Mouse (Mus musculus): ENCODE data around the gene Frs3.
A peak's percentile ranks its signal among the peaks of the same experiment; 100 is the strongest.

The Frs3 gene

GRCm38 (mm10) chr17:47691650-47692049 lies 2.8 kb downstream of the Frs3 start:
- no peak for DNase-seq (ENCODE audit: low read depth, low spot score)

DNA sequence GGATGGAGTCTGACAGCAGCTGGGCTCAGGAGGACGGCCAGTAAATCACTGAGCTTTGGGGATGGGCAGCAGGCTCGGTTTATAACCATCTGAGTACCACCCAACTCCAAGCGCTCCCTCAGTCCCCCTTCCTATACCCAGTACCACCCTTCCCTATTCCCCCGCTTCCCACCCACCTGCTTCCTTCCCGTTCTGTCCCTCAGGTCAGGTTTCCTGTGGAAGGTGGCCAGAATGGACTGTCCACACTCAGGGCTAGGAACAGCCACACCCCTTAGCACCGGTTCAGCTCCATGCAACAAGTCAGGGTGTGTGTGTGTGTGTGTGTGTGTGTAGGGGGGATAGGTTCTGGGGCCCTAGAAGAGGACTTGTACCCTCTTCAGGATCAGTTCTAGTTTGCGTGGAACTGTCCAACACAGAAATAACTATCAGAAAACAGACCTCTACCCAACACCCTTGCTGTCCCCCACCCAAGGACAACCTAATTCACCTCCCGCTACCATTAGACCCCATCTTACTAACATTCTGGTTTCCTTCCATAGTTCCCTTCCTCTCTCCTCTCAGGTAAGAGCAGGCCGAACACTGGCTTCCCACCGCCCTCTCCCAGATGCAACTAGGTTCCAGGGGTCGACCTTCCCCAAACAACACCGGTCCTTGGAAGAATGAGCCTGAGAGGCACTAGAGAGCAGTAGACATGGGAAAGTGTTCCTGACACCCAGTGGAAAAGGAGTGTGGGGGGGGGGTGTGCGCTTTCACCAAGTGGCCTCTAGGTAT lies 5.0 kb downstream of the Frs3 start:
- no peak for DNase-seq (ENCODE audit: low read depth, low spot score)

- no peak for DNase-seq (ENCODE audit: low read depth, low spot score)
Observed at GRCm38 (mm10) chr17:47694442-47694502, 5.4 kb downstream of the Frs3 start, which contains the start of gene Gm21981. Gene Gm21981, minus strand, starts transcription at chr17:47694455.

DNA sequence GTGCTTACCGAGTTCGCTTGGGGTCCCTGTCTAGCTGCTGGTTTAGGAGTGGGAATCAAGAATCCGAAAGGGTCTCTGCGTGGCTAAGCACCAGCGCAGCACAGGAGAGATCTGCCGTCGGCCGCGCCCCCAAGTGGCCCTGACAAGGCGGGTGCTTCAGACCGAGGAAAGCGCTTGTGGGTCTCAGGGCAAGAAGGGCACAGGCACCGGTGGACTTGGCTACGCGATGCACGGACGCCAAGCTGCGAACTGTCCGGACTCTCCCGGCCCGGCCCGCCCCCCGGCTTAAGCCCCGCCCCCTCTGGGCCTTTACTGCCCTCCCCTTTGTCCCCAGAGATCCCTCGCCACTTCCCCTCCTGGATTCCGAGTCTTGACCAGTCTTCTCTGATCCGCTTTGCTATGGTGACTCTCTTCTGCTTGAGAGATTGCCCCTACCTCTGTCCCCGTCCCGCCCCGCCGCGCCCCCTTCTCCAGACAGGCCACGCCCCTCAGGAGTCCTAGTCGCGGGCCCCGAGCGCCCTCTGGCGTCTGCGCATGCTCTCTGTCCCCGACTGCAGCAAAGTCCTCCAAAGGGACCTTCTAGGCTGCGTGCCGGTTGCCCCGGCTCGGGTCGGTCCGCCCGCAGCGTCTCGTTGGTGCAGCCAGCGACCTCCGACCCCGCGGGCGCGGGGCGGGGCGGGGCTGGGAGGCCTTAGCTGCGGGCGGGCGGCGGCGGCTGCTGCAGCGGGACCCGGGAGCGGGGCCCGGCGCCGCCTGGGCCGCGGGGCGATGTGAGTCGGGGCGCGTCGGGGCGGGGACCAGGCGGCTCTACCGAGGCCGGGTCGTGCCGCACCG lies 5.9 kb downstream of the Frs3 start, which contains the start of gene Prickle4:
TSS of gene Prickle4 (minus strand) at position 234 of the 834 bp plus-strand sequence.
- peak; percentile 94 for DNase-seq (ENCODE audit: low read depth, low spot score)

DNA sequence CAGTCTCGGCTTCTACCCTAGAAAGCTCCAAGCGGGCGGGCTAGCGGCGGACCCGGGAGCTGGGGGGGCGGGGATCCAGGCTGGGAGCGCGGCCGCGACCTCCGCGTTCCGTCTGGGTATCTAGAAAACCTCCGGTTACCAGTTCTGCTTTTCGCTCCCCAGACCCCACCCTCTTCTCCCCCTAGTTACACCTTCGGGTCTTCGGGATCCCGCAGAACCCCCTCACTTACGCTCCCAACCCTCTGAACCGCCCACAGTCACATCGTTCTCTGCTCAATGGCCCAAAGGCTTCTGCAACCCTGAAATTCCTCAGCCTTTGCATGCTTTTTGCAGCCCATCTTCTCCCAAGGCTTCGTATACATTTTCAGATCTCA lies 6.5 kb downstream of the Frs3 start:
- no peak for DNase-seq (ENCODE audit: low read depth, low spot score)

- no peak for DNase-seq (ENCODE audit: low read depth, low spot score)
Observed at GRCm38 (mm10) chr17:47698156-47698555, 9.3 kb downstream of the Frs3 start.

DNA sequence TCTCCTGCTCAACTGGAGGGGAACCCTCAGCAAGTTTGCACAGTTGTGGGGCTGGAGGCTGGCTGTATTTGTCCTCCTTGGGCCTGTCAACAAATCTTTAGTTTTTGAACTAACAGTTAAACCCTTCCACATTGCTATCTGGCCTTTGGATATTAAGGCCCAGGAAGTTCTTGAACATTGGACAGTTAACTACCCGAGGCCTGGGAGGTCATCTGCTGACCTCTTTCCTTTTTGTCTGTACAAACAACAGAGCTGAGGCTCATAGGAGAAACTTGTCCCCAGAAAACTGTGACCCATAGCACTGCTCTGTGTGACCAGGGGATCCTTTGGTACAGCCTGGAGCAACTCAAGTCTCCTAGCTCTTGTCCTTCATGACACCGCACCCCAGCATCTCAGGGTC lies 10.2 kb downstream of the Frs3 start:
- no peak for DNase-seq (ENCODE audit: low read depth, low spot score)

- no peak for DNase-seq (ENCODE audit: low read depth, low spot score)
Observed at GRCm38 (mm10) chr17:47701793-47702192, 13.0 kb downstream of the Frs3 start.

DNA sequence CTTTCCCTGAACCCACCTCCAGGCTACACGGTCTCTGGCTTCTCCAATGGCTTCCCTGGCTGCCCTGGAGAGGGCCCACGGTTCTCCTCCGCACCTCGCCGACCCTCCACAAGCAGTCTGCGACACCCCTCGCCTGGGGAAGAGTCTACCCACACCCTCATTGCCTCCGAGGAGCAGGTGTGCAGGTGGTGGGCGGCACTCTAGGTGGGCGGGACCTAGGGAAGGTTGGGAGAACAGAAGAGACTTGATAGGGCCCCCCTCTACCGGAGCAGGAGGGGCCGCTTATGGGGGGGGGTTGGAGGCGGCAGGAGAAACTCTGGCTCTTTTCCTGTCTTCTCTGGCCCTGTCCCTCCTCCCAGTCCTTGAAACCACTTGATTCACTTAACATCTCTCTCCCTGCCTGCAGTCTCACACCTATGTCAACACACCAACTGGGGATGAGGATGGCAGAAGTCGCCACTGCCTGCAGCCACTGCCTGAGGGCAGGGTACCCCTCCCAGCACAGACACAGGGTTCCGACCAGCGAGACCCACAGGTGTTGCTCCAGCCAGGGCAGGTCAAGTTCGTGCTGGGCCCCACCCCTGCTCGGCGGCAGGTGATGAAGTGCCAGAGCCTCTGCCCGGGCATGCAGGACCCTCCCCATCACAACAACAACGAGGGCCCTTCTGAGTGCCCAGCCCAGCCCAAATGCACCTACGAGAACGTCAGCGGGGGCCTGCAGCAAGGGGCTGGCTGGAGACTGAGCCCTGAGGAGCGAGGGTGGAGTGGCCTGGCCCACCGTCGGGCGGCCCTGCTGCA lies 13.9 kb downstream of the Frs3 start:
- no peak for DNase-seq (ENCODE audit: low read depth, low spot score)

GRCm38 (mm10) chr17:47703556-47703955 lies 14.7 kb downstream of the Frs3 start:
- DNase-seq (ENCODE audit: low read depth, low spot score): no peak

- DNase-seq (ENCODE audit: low read depth, low spot score): no peak
Observed at GRCm38 (mm10) chr17:47704692-47705091, 15.9 kb downstream of the Frs3 start.

DNA sequence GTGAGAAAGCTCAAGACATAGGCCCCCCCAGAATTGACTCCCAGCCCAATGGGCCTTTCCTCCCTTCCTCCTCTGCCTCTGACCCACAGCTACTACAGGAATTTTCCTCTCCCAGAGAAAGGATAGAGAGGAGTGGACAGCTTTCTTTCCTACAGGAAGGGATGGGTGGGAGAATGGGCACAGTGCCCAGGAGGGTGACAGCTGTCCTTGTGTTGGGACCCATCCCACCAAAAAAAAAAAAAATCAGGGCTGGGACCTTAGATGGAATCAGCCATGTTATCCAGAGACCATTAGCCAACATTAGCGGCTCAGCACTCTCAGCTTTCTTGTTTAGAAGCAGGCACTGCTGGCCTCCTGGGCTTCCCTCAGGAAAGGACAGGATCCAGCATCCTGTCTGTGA lies 17.4 kb downstream of the Frs3 start:
- DNase-seq (ENCODE audit: low read depth, low spot score): no peak

DNA sequence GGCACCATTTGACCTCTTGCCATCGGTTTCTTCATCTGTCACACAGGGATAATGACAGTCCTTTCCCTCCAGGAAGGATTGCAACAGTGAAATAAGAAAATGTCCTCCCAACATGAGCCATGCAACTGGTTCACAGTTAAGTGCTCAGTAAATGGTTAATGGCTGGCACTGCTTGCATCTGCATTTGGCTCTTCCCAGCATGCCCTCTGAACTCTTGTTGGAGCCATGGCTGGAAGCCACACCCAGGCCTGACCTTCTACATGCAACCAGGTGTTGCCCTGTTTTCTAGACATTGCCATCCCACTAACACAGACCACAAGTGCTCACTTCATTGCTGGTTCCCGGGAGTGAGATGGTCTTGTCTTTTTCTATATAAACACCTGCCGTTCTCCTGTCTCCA lies 19.1 kb downstream of the Frs3 start:
- DNase-seq (ENCODE audit: low read depth, low spot score): no peak

- no peak for DNase-seq (ENCODE audit: low read depth, low spot score)
Observed at GRCm38 (mm10) chr17:47708972-47709371, 20.1 kb downstream of the Frs3 start.

DNA sequence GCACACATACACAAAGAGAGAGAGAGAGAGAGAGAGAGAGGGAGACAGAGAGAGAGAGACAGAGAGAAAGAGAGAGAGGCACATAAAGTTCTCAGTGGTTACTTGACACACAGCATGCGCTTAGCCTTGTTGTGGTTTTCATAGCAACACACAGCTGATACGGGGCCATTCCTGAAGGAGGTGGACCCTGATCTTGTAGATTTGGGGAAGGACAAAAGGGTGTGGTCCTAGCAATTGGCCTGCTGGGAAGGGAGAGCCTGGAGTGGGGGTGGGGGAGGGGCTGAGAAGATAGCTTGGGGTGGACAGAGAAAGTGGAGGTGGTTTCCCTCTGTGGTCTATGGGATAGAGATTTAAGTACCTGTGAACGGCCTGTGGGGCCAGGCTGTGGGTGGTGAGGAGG lies 21.2 kb downstream of the Frs3 start:
- DNase-seq (ENCODE audit: low read depth, low spot score): no peak

DNA sequence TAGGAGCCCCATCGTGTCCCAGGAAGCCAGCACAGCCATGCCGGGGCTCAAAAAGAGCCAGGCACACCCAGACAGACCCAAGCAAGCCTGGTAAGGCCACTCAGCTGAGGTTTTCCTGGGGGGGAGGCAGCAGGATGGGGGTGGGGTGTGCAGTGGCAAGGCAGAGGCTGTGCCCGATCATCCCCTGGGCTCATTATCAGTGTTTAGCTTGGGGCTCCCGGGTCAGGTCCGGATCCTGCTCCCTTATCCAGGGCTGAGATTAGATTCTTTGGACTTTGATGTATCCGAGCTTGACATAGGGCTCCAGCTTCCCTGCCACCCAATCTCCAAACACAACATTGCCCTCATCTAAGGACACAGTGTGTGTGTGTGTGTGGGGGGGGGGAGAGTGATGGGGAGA lies 23.1 kb downstream of the Frs3 start:
- DNase-seq (ENCODE audit: low read depth, low spot score): no peak

DNA sequence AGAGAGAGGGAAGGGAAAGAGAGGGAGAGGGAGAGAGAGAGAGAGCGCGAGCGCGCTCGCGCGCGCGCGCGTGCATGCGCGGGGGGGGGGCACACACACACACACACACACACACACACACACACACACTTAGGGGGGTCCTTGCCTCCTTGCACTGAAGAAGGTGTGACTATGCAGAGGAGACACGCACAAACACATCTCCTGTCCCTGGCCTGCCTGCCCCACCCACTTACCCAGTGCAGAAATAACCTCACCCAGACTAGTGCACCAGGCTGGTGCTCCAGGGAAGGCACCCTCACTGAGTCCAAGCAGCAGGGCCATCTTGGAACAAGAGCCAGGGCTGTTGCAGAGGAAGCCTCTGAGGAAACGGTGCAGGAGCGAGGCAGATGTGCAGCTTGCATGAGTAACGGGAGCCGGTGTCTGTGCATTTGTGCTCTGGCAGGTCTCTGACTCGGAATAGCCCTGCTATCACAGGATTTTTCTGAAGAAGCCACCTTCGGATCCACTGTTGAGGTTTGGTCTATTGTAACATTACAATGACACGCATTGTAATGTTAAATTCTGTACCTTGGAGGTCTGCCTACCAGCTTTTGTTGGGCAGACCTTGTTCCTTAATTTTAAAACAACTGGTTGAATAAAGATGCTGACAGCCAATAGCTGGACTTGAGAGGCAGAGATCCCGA lies 24.2 kb downstream of the Frs3 start:
- DNase-seq (ENCODE audit: low read depth, low spot score): no peak

DNA sequence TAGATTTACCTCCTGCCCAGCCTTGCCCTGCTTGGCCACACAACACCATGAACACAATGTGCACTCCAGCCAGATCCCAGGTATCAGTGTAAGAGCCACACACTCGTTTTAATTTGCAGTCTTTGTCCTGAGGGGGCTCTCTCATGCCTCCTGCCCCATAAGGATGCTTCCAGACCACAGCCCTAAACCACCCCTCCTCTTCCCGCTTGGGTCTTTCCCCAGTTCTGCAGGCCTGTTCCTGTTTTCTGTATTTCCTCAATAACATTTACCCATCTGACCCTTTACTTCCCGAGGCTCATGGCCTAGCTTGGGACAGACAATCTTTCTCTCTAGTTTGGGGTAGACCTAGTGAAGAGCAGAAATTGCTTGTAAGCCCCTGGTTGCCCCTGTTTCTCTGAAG lies 26.2 kb downstream of the Frs3 start:
- no peak for DNase-seq (ENCODE audit: low read depth, low spot score)

- DNase-seq (ENCODE audit: low read depth, low spot score): no peak
Observed at GRCm38 (mm10) chr17:47721183-47721582, 32.4 kb downstream of the Frs3 start.

DNA sequence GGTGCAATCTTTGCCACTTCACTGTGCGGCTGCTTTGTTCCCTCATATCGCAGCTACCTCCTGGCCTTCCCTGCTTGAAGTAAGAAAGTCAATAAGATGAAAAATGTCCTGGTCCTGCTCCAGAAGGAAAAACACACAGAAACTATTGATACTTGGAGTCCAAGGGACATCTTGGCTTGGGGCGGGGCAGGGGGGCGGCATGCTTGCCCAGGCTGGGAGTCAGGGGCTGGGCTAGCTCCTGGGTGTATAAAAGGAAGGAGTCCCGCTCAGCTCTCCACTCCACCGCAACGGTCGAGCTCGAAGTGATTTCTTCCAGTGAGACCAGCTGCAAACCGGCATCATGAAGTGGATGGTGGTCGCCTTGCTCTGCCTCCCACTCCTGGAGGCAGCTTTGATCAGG lies 37.7 kb downstream of the Frs3 start, which contains the start of gene Pgc:
TSS of gene Pgc (plus strand) at position 277 of the 400 bp plus-strand sequence.
- DNase-seq (ENCODE audit: low read depth, low spot score): no peak

DNA sequence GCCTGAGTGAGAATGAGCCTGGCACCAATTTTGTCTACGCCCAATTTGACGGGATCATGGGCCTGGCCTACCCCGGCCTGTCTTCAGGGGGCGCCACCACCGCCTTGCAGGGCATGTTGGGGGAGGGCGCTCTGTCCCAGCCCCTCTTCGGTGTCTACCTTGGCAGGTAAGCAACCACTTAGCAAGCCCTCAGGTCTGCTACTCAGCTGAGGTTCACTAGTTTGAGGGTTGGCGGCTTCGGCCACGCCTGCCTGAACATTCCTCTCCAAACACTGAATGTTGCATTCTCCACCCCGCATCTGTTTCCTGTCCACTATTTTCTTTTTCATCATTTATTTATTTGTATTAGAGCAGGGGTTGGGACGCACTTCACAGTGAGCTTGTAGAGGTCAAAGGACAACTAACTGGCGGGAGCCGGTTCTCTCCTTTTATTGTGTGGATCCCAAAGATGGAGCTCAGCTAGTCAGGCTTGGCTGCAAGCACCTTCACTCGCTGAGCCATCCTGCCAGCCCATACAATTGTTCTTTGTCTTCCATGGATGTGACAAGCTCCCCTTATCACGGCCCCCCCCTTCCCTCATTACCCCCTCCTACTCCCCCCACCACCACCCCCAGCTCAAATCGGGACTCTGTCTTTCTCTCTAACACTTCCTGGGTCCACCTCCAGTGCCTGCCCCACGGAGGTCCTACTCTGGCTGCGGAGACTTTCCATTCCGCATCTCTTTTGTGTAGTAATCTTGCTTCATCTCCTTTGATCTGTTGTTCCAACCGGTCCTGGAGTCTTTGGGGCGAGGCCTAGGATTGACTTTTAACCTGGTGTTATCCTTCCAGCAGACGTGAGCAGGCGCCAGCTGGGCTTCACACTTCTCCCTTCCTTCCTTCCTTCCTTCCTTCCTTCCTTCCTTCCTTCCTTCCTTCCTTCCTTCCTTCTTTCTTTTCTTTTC lies 42.1 kb downstream of the Frs3 start:
- DNase-seq (ENCODE audit: low read depth, low spot score): no peak
